Comparison of ENCODE assay signal across 13 mouse cellular contexts in genomic region chr1:75480735-75481134, GRCm38 (mm10). TPM values are rescaled to one million over a fixed set of nuclear protein-coding genes. Genes with fewer than 3 reads are reported as not detected.
DNase-seq lines count a peak whose midpoint lies in the region; ATAC-seq and TF ChIP-seq lines count a peak whose summit lies in the region.
"Had no signal": no experiment of that assay in that cellular context is flagged by ENCODE, and none has a peak within 500 bp of the region (broad histone marks: within the 10 kb centered on the region; RNA-seq: fewer than 3 reads in every experiment).

No protein-coding gene starts in this region.

- peak overlapping the region; percentile 97; the same call in 1 of the 2 replicates for H3K27ac ChIP-seq in layer of hippocampus, adult 2 months
- H3K27ac ChIP-seq in forebrain, embryonic 15.5 days (replicated peaks) = no peak overlapping the region
- no peak overlapping the region for H3K27ac ChIP-seq in midbrain, embryonic 10.5 days (replicated peaks)
- H3K27ac ChIP-seq in neural tube, embryonic 14.5 days (ENCODE audit: low read depth, low read length) = no peak overlapping the region
- H3K27ac ChIP-seq: heart, adult 2 months had no signal

- peaks cover 50% of the 10 kb centered on the region for H3K4me1 ChIP-seq in forebrain, embryonic 15.5 days
- H3K4me1 ChIP-seq in midbrain, embryonic 10.5 days = peaks cover 38% of the 10 kb centered on the region
- H3K4me1 ChIP-seq in neural tube, embryonic 14.5 days (ENCODE audit: control insufficient read depth, insufficient read depth, low read length) = peaks cover 25% of the 10 kb centered on the region

- no peak for TF ChIP-seq CTCF in layer of hippocampus, adult 2 months (conservative IDR thresholded peaks at IDR 0.05)

- ATAC-seq in forebrain, embryonic 15.5 days (replicated peaks) = no peak
- no peak for ATAC-seq in neural tube, embryonic 14.5 days (ENCODE audit: low read depth)
- ATAC-seq in CD4-positive, CD25-positive, alpha-beta regulatory T cell, adult 4 months = no peak

- DNase-seq in layer of hippocampus, adult 2 months (ENCODE audit: low spot score in 2 of 2) = peak in 1 of 2 experiments; percentile 58
- no peak for DNase-seq in layer of hippocampus, postnatal 10 days (ENCODE audit: low spot score in 2 of 2)
- DNase-seq in midbrain, embryonic 10.5 days (ENCODE audit: low spot score) = no peak
- DNase-seq in cerebellum, postnatal 25 days = no peak
- DNase-seq in frontal cortex, postnatal 25 days (ENCODE audit: low spot score in 2 of 2) = no peak
- DNase-seq: heart, adult 2 months; heart, postnatal 4 days; lung, postnatal 36 days; right cerebral cortex, adult 18-20 months; thymus, postnatal 14 days had no signal

- no peaks in the 10 kb centered on the region for H3K9me3 ChIP-seq in forebrain, embryonic 15.5 days
- no peaks in the 10 kb centered on the region for H3K9me3 ChIP-seq in midbrain, embryonic 10.5 days (replicated peaks)
- H3K9me3 ChIP-seq in neural tube, embryonic 14.5 days (ENCODE audit: control insufficient read depth, low read length) = no peaks in the 10 kb centered on the region

- WGBS in forebrain, embryonic 15.5 days = 88% methylated on average over 7 of the region's 7 CpGs
- 87% methylated on average over 7 of the region's 7 CpGs for WGBS in midbrain, embryonic 10.5 days
- 84% methylated on average over 7 of the region's 7 CpGs for WGBS in neural tube, embryonic 14.5 days

- H3K36me3 ChIP-seq in forebrain, embryonic 15.5 days = peaks cover 32% of the 10 kb centered on the region
- H3K36me3 ChIP-seq in midbrain, embryonic 10.5 days = peaks cover 38% of the 10 kb centered on the region
- H3K36me3 ChIP-seq in neural tube, embryonic 14.5 days (ENCODE audit: control insufficient read depth, insufficient read depth, low read length) = peaks cover 24% of the 10 kb centered on the region

- 0 out of 2 replicates have a peak overlapping the region, but pooled peaks have one; percentile 69 for H3K9ac ChIP-seq in forebrain, embryonic 15.5 days (replicated peaks)
- H3K9ac ChIP-seq in neural tube, embryonic 14.5 days (replicated peaks; ENCODE audit: low read depth, low read length) = peak overlapping the region; percentile 89; the same call in 1 of the 2 replicates

- H3K4me2 ChIP-seq in forebrain, embryonic 15.5 days (replicated peaks) = peak overlapping the region; percentile 74
- H3K4me2 ChIP-seq in neural tube, embryonic 14.5 days (ENCODE audit: low read depth, low read length) = peak overlapping the region; percentile 73

- peak overlapping the region; percentile 92 for H3K4me3 ChIP-seq in layer of hippocampus, adult 2 months
- H3K4me3 ChIP-seq in forebrain, embryonic 15.5 days = peak overlapping the region; percentile 75
- H3K4me3 ChIP-seq in midbrain, embryonic 10.5 days = peak overlapping the region; percentile 94; the same call in 1 of the 2 replicates
- peak overlapping the region; percentile 93 for H3K4me3 ChIP-seq in neural tube, embryonic 14.5 days (ENCODE audit: low read depth, low read length)
- H3K4me3 ChIP-seq: heart, adult 2 months had no signal

- peaks cover 20% of the 10 kb centered on the region for H3K27me3 ChIP-seq in forebrain, embryonic 15.5 days
- H3K27me3 ChIP-seq in midbrain, embryonic 10.5 days (ENCODE audit: low read depth, poor library complexity, severe bottlenecking) = peaks cover 70% of the 10 kb centered on the region
- peaks cover 15% of the 10 kb centered on the region for H3K27me3 ChIP-seq in neural tube, embryonic 14.5 days (ENCODE audit: control insufficient read depth, insufficient read depth, low read length)

RNA-seq across cellular contexts. Expression of gene Tmem198, which starts 1.4 kb away (rescaled TPM):
- 10 to 100 TPM; 64.0 to 65.4 TPM for total RNA-seq in layer of hippocampus, adult 2 months (2021)
- total RNA-seq in layer of hippocampus, postnatal 10 days (2021) = 10 to 100 TPM; 48.3 to 53.8 TPM
- polyA plus RNA-seq in forebrain, embryonic 15.5 days (2015; fragmentation: Nextera tagmentation; extraction: Ambion mirVana) = 53.4 and 55.4 TPM in 2 replicates
- 9.9 and 17.4 TPM in 2 replicates for polyA plus RNA-seq in midbrain, embryonic 10.5 days (2016; fragmentation: Nextera tagmentation; extraction: Ambion mirVana)
- 34.0 and 38.3 TPM in 2 replicates for polyA plus RNA-seq in neural tube, embryonic 14.5 days (2014; fragmentation: Nextera tagmentation; extraction: Ambion mirVana)
- not detected for polyA plus RNA-seq in CD4-positive, CD25-positive, alpha-beta regulatory T cell, adult 4 months (2017; shearing (Covaris generic))

RNA-seq across cellular contexts. Expression of gene Chpf, which starts 1.6 kb away (rescaled TPM):
- total RNA-seq in layer of hippocampus, adult 2 months (2021) = 10 to 100 TPM; 80.5 to 86.6 TPM
- 10 to 100 TPM; 78.4 to 79.4 TPM for total RNA-seq in layer of hippocampus, postnatal 10 days (2021)
- polyA plus RNA-seq in forebrain, embryonic 15.5 days (2015; fragmentation: Nextera tagmentation; extraction: Ambion mirVana) = 28.9 and 29.2 TPM in 2 replicates
- polyA plus RNA-seq in midbrain, embryonic 10.5 days (2016; fragmentation: Nextera tagmentation; extraction: Ambion mirVana) = 24.4 and 25.2 TPM in 2 replicates
- 44.7 and 45.4 TPM in 2 replicates for polyA plus RNA-seq in neural tube, embryonic 14.5 days (2014; fragmentation: Nextera tagmentation; extraction: Ambion mirVana)
- polyA plus RNA-seq in CD4-positive, CD25-positive, alpha-beta regulatory T cell, adult 4 months (2017; shearing (Covaris generic)) = 1 to 10 TPM; 5.2 to 5.6 TPM

RNA-seq across cellular contexts. Expression of gene Obsl1, which starts 25.5 kb away (rescaled TPM):
- total RNA-seq in layer of hippocampus, adult 2 months (2021) = 10 to 100 TPM; 20.6 to 25.9 TPM
- 10 to 100 TPM; 30.7 to 38.2 TPM for total RNA-seq in layer of hippocampus, postnatal 10 days (2021)
- polyA plus RNA-seq in forebrain, embryonic 15.5 days (2015; fragmentation: Nextera tagmentation; extraction: Ambion mirVana) = 21.7 and 21.9 TPM in 2 replicates
- 35.2 and 35.7 TPM in 2 replicates for polyA plus RNA-seq in midbrain, embryonic 10.5 days (2016; fragmentation: Nextera tagmentation; extraction: Ambion mirVana)
- polyA plus RNA-seq in neural tube, embryonic 14.5 days (2014; fragmentation: Nextera tagmentation; extraction: Ambion mirVana) = 18.7 and 21.4 TPM in 2 replicates
- not detected for polyA plus RNA-seq in CD4-positive, CD25-positive, alpha-beta regulatory T cell, adult 4 months (2017; shearing (Covaris generic))

RNA-seq across cellular contexts. Expression of gene Inha, which starts 26.1 kb away (rescaled TPM):
- total RNA-seq in layer of hippocampus, adult 2 months (2021) = 10 to 100 TPM; 15.3 to 16.5 TPM
- total RNA-seq in layer of hippocampus, postnatal 10 days (2021) = 10 to 100 TPM; 25.5 to 28.4 TPM
- 13.8 and 15.0 TPM in 2 replicates for polyA plus RNA-seq in forebrain, embryonic 15.5 days (2015; fragmentation: Nextera tagmentation; extraction: Ambion mirVana)
- polyA plus RNA-seq in midbrain, embryonic 10.5 days (2016; fragmentation: Nextera tagmentation; extraction: Ambion mirVana) = 1.7 and 2.7 TPM in 2 replicates
- polyA plus RNA-seq in neural tube, embryonic 14.5 days (2014; fragmentation: Nextera tagmentation; extraction: Ambion mirVana) = 8.2 and 12.3 TPM in 2 replicates
- not detected for polyA plus RNA-seq in CD4-positive, CD25-positive, alpha-beta regulatory T cell, adult 4 months (2017; shearing (Covaris generic))

RNA-seq across cellular contexts. Expression of gene Asic4, which starts 30.5 kb away (rescaled TPM):
- total RNA-seq in layer of hippocampus, adult 2 months (2021) = 1 to 10 TPM; 5.5 to 7.1 TPM
- 10 to 100 TPM; 16.2 to 17.4 TPM for total RNA-seq in layer of hippocampus, postnatal 10 days (2021)
- 2.8 and 4.1 TPM in 2 replicates for polyA plus RNA-seq in forebrain, embryonic 15.5 days (2015; fragmentation: Nextera tagmentation; extraction: Ambion mirVana)
- 6.1 and 17.7 TPM in 2 replicates for polyA plus RNA-seq in midbrain, embryonic 10.5 days (2016; fragmentation: Nextera tagmentation; extraction: Ambion mirVana)
- polyA plus RNA-seq in neural tube, embryonic 14.5 days (2014; fragmentation: Nextera tagmentation; extraction: Ambion mirVana) = 4.7 and 6.9 TPM in 2 replicates
- not detected for polyA plus RNA-seq in CD4-positive, CD25-positive, alpha-beta regulatory T cell, adult 4 months (2017; shearing (Covaris generic))
- total RNA-seq: heart, adult 2 months; heart, postnatal 4 days had no signal
- polyA plus RNA-seq: heart, adult 2 months had no signal

Comparison
In these comparisons a context has a peak if more than half of its experiments do, and no peak if none do; other contexts are left out.
1. RNA of gene Obsl1, which starts 25.5 kb away (polyA plus RNA-seq): 35.2 to 35.7 TPM in midbrain, embryonic 10.5 days, 21.7 to 21.9 TPM in forebrain, embryonic 15.5 days and 18.7 to 21.4 TPM in neural tube, embryonic 14.5 days; not detected in CD4-positive, CD25-positive, alpha-beta regulatory T cell, adult 4 months; every median in the first group is over 10 times any median in the second.
2. Peak in every context shown above with its lines, with median percentiles within 50 percentile points of each other: H3K4me3 ChIP-seq.